Mouse (Mus musculus) layer of hippocampus, adult 18-20 months (tissue): ENCODE data around the gene Bola2. TPM values are rescaled to one million over a fixed set of nuclear protein-coding genes. Genes with fewer than 3 reads are reported as not detected.

ENCODE experiments used
- total RNA-seq, 2 experiments: library from RNA; stranded (reverse); gene quantifications; 2 replicates each; pipeline ENCODE4 v1.2.3; 2021

Bola2 gene
- total RNA-seq, 2 experiments from 2014 or later = 105 to 106 TPM

Other genes with a start within 250 kb of the Bola2 start
- gene Atp2a1, start 232.3 kb upstream of the Bola2 start, total RNA-seq = 1 to 10 TPM; 1.0 TPM
- gene Sh2b1, start 220.0 kb upstream of the Bola2 start, total RNA-seq = 10 to 100 TPM; 75.0 to 76.4 TPM
- 10 to 100 TPM; 78.7 to 84.1 TPM for gene Tufm, start 208.0 kb upstream of the Bola2 start, total RNA-seq
- 100 to 1,000 TPM; 116 to 121 TPM for gene Atxn2l, start 192.0 kb upstream of the Bola2 start, total RNA-seq
- gene Eif3c, start 129.0 kb upstream of the Bola2 start, total RNA-seq = 100 to 1,000 TPM; 180 to 184 TPM
- gene Apobr, start 110.5 kb upstream of the Bola2 start, total RNA-seq = under 1 TPM; 0.62 to 0.94 TPM
- gene Cln3, start 109.6 kb upstream of the Bola2 start, total RNA-seq = 10 to 100 TPM; 27.5 to 32.1 TPM
- gene Il27, start 100.5 kb upstream of the Bola2 start, total RNA-seq = not detected
- gene Nupr1, start 64.5 kb upstream of the Bola2 start, total RNA-seq = 1 to 10 TPM; 6.8 to 8.8 TPM
- gene Sgf29, start 46.1 kb upstream of the Bola2 start, total RNA-seq = 10 to 100 TPM; 26.1 to 33.5 TPM
- gene Sult1a1, start 19.0 kb upstream of the Bola2 start, total RNA-seq = 10 to 100 TPM in 1 of 2 experiments, 1 to 10 TPM in 1; 9.5 to 11.6 TPM
- gene Slx1b, start 383 bp downstream of the Bola2 start, total RNA-seq = 10 to 100 TPM; 17.3 to 17.4 TPM
- gene Coro1a, start 12.4 kb downstream of the Bola2 start, total RNA-seq = 100 to 1,000 TPM; 121 to 122 TPM
- 100 to 1,000 TPM; 174 to 194 TPM for gene Mapk3, start 64.2 kb downstream of the Bola2 start, total RNA-seq
- 1 to 10 TPM; 2.2 to 4.6 TPM for gene Gdpd3, start 70.9 kb downstream of the Bola2 start, total RNA-seq
- gene Ypel3, start 81.6 kb downstream of the Bola2 start, total RNA-seq = 100 to 1,000 TPM; 286 to 300 TPM
- gene Tbx6, start 86.1 kb downstream of the Bola2 start, total RNA-seq = under 1 TPM; 0.56 to 0.64 TPM
- gene Ppp4c, start 97.1 kb downstream of the Bola2 start, total RNA-seq = 10 to 100 TPM; 48.9 to 54.5 TPM
- gene Fam57b, start 102.3 kb downstream of the Bola2 start, total RNA-seq = 10 to 100 TPM; 62.4 to 68.1 TPM
- not detected for gene 4930451I11Rik, start 136.2 kb downstream of the Bola2 start, total RNA-seq
- 10 to 100 TPM; 15.8 to 18.5 TPM for gene Doc2a, start 152.0 kb downstream of the Bola2 start, total RNA-seq
- gene Hirip3, start 166.6 kb downstream of the Bola2 start, total RNA-seq = 10 to 100 TPM; 25.8 to 30.9 TPM
- 10 to 100 TPM; 48.4 to 55.6 TPM for gene Ino80e, start 167.0 kb downstream of the Bola2 start, total RNA-seq
- gene Taok2, start 189.3 kb downstream of the Bola2 start, total RNA-seq = 100 to 1,000 TPM; 156 to 160 TPM
- gene Tmem219, start 227.5 kb downstream of the Bola2 start, total RNA-seq = 10 to 100 TPM; 18.4 to 23.1 TPM
- gene Kctd13, start 233.5 kb downstream of the Bola2 start, total RNA-seq = 100 to 1,000 TPM; 192 to 198 TPM